Mouse (Mus musculus): ENCODE measurements around the gene Padi1.
A peak's percentile ranks its signal among the peaks of the same experiment; 100 is the strongest.

Padi1 gene

DNA sequence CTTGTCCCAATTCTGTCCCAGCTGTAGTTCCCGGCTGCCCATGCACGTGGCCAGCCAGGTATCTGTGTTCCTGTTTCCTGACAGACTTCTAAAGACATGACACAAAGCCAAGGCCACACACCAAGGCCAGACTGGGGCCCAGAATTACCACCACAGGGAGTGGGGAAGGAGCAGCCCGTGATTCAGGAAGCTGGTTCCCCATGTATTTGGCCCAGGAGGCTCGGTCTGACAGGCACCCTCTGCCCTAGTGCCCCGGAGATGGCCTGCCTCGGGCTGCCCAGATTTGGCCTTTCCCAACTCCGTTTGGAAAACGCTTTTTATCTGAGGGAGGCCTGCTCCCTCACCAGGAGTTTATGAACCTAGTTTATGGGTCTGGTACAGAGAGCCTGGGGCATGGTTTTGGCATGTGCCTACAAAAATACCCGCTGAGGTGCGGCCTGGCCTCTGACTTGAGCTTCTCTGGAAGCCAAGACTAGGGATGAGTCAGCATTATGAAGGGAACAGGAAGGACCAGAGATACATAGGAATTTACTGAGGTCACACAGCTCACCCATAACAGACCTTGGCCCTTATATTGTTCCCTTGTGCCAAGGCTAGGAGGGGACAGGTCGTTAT lies 16.6 kb upstream of the Padi1 start:
- no peak for DNase-seq (ENCODE audit: low spot score in 2 of 2)

DNA sequence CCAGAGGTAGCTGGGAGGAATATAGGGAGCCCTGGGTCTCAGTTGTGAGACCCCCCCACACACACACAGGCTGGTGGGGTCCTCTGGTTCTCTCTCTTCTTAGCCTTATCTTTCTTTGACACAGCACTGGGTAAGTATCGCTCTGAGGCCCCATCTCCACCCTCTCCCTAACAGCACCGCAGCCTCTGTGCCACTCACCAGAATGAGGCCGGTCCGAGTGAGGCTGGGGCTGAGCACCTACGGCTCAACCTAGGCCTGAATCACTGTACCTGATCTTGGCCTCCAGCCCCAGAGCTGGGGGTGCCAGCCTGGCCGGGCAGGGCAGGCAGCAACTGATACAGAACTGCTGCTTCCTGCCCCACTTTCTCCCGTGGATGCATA lies 15.2 kb upstream of the Padi1 start:
- DNase-seq (ENCODE audit: low spot score in 2 of 2), result no peak

- DNase-seq (ENCODE audit: low spot score in 2 of 2), result no peak
Measured at GRCm38 (mm10) chr4:140860125-140860766, 14.7 kb upstream of the Padi1 start.

DNA sequence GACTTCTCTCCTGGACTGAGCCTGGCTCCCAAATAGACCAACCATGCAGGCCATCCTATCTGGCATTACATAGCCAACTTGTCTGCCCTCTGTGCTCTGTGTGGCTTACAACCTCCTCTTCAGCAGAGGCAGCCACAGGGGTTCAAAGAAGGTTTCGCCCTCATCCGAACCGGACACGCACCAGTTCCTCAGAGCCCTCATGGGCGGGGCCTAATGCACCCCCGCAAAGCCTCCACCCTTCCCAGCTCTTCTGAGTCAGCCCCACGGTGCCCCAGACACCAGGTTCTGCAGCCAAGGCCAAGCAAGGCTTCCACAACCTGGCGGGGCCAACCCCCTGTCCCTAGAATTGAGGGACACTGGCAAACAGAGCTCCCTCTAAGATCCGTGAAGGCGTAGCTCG lies 13.7 kb upstream of the Padi1 start:
- DNase-seq (ENCODE audit: low spot score in 2 of 2), result no peak

GRCm38 (mm10) chr4:140857813-140858212 lies 12.2 kb upstream of the Padi1 start:
- no peak for DNase-seq (ENCODE audit: low spot score in 2 of 2)

- no peak for DNase-seq (ENCODE audit: low spot score in 2 of 2)
Measured at GRCm38 (mm10) chr4:140857041-140857440, 11.5 kb upstream of the Padi1 start.

DNA sequence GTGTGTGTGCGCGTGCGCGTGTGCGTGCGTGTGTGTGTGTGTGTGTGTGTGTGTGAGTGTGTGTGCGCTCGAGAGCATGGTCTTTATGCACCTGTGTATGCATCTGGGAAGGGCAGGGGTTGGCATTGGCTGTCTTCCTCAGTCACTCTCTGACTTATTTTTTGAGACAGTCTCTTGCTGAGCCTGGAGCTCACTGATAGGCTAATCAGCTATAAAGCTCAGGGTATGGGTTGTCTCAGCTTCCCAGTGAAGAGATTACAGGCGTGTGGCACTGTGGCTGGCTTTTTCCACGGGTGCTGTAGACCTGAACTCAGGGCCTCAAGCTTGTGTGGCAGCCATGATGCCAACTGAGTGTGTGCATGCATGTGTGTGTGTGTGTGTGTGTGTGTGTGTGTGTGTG lies 9.6 kb upstream of the Padi1 start:
- no peak for DNase-seq (ENCODE audit: low spot score in 2 of 2)

GRCm38 (mm10) chr4:140854455-140854864 lies 8.9 kb upstream of the Padi1 start:
- DNase-seq (ENCODE audit: low spot score in 2 of 2), result no peak

DNA sequence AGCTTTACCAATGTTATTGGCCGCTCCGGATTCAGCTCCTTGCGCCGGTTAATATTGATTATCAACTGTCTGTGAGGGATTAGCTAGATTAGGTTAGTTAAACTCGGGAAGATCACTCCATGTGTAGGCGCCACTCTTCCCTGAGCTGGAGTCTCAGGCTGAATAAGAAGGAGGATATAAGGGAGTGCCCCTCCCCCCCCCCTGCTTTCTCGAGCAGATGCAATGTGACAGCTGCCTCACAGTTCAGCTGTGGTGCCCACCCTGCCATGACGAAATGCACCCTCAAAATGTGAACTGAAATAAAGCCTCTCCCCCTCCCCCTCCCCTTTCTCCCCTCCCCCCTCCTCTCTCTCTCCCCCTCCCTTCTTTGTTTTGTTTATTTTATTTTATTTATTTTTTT lies 8.0 kb upstream of the Padi1 start:
- DNase-seq (ENCODE audit: low spot score in 2 of 2), result no peak

- DNase-seq (ENCODE audit: low spot score in 2 of 2), result no peak
Measured at GRCm38 (mm10) chr4:140849310-140849709, 3.7 kb upstream of the Padi1 start.

- DNase-seq (ENCODE audit: low spot score in 2 of 2), result no peak
Measured at GRCm38 (mm10) chr4:140844991-140845390, 587 bp downstream of the Padi1 start.

DNA sequence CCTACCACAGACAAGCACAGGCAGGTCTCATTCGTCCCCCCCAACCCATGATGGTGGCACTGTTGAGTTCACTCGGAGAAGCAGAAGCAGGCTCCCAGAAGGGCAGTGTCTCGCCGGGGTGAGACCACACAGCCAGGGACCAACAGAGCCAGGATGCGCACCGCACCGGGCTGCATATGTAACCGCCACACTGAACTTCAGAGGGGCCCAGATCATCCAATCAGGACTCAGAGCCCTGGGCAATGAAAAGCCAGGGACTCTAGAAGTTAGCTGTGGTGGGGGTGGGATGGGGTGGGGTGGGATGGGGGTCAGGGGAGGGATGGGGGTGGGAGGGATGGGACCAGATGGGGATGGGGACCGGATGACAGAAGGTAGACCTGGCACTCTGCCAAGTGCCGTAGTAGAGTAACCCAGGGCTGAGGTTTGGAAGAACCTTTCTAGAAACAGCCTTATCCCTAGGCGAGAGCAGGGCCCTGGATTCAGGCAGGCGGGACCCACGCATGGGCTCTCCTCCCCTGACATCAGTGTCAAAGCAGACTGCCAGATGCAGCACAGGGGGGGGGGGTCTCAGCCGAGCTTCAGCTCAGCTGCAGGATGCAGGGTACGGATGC lies 1.8 kb downstream of the Padi1 start:
- no peak for DNase-seq (ENCODE audit: low spot score in 2 of 2)

- no peak for DNase-seq (ENCODE audit: low spot score in 2 of 2)
Measured at GRCm38 (mm10) chr4:140842909-140843308, 2.7 kb downstream of the Padi1 start.

DNA sequence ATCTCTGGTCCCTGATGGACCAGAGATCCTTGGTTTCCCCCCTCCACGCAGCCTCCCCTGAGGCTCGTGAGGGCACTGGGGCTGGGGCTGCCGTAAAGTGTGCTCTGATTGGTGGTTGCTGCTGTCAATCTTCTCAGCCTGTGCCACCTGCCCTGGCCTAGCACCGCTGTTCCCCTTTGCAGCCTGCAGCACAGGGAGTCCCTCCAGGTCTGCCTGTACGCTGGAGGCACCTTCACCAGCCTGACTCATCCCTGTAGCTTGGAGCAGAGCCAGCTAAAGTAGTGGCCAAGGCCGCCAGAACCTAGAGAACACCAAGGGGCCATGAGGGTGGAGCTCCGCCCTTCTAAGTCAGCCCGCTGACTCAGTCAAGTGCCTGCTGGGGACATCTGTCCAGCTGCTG lies 7.7 kb downstream of the Padi1 start:
- no peak for DNase-seq (ENCODE audit: low spot score in 2 of 2)

GRCm38 (mm10) chr4:140836208-140836866 lies 9.2 kb downstream of the Padi1 start:
- no peak for DNase-seq (ENCODE audit: low spot score in 2 of 2)

DNA sequence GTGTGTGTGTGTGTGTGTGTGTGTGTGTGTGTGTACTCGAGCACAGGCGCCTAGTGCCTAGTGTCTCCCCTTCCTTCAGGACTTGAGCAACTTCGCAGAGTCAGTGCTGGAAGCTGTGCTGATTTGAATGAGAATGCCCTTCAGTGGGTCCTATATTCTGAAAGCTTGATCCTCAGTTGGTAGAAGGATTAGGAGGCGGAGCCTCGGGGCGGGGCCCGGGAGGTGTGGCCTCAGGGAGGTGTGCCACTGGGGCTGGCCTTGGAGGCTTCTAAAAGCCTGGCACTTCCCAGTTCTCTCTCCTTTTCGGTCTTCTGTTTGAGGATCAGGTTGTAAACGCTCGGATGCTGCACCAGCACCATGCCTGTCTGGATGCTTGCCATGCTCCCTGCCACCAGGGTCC lies 9.9 kb downstream of the Padi1 start:
- no peak for DNase-seq (ENCODE audit: low spot score in 2 of 2)

- DNase-seq (ENCODE audit: low spot score in 2 of 2), result no peak
Measured at GRCm38 (mm10) chr4:140834327-140834934, 11.1 kb downstream of the Padi1 start.

GRCm38 (mm10) chr4:140832821-140833220 lies 12.8 kb downstream of the Padi1 start:
- DNase-seq (ENCODE audit: low spot score in 2 of 2), result no peak

GRCm38 (mm10) chr4:140831808-140832207 lies 13.8 kb downstream of the Padi1 start:
- no peak for DNase-seq (ENCODE audit: low spot score in 2 of 2)

GRCm38 (mm10) chr4:140827237-140827636 lies 18.3 kb downstream of the Padi1 start:
- DNase-seq (ENCODE audit: low spot score in 2 of 2), result no peak

GRCm38 (mm10) chr4:140825942-140826341 lies 19.6 kb downstream of the Padi1 start:
- DNase-seq (ENCODE audit: low spot score in 2 of 2), result no peak

GRCm38 (mm10) chr4:140821988-140822387 lies 23.6 kb downstream of the Padi1 start:
- peak; percentile 18 to 69 for DNase-seq (ENCODE audit: low spot score in 2 of 2)
